Mouse (Mus musculus) cerebellum, adult 2 months (tissue): ENCODE measurements at regions not wholly inside any gene's neighbourhood (a gene's known extent, or its start where the extent isn't known, plus 50 kb on each side); places are given as distances from the start of the nearest gene placed in this dataset.

Experiments
- CTCF ChIP-seq: fragments of 200-500 bp; IDR thresholded peaks from 2 replicates; pipeline ENCODE4 v1.5.1; 2011; ENCODE audit warnings: low read depth, mild to moderate bottlenecking, control low read depth, low read length, moderate library complexity, borderline replicate concordance; ENCODE audit not compliant: insufficient read depth
- POLR2A ChIP-seq: fragments of 200-500 bp; IDR thresholded peaks from 2 replicates; pipeline ENCODE4 v1.6.1; 2011; ENCODE audit warnings: low read length, control low read depth, borderline replicate concordance; ENCODE audit not compliant: insufficient read depth

DNA sequence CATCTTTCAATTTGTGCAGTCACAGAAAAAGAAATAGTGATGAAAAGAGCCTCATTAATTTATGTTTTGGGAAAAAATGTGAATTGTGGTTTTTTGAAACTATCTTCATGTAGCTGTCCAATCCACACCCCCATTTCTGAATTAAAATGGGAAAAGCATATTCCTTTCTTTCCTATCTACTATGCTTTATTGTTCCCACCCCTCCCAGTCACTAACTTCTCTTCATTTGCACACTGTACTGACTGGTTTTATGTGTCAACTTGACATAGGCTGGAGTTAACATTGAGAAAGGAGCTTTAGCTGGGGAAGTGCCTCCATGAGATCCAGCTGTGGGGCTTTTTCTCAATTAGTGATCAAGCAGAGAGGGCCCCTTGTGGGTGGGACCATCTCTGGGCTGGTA, 262.8 kb upstream of the B430305J03Rik start:
- TF ChIP-seq POLR2A (no peak), CTCF (no peak)
